Mouse (Mus musculus) urinary bladder, postnatal 14 days (tissue): ENCODE data around the gene Borcs8.

Experiments used
- DNase-seq: peaks from one replicate; pipeline ENCODE4 v3.0.0; 2021; ENCODE audit warnings: low spot score

Gene Borcs8

DNA sequence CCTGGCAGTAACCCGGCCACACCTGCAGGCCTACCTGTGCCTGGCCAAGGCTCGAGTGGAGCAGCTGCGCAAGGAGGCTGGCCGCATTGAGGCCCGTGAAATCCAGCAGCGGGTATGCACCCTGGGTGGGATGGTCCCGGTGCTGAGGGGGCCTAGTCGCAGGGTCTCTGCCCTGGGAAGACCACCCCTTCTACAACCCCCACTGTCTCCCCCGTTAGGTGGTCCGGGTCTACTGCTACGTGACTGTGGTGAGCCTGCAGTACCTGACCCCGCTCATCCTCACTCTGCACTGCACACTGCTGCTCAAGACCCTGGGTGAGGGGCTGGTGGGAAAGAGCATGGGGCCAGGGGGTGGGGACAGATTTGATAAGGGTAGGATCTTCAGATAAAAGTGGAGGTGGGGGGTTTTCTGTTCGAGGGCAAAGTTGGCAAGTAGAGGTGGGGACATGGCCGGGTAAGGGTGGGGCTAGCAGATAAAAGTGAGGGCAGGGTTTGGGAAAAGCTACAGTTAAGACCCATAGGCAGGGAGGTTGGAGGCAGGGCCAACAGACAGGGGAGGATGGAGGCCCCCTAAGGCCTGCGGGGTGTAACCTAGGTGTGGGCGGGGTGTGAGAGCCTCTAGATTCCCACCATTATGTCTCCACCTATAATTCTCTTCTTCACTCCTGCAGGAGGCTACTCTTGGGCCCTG, 42.1 kb downstream of the Borcs8 start:
- DNase-seq, result no peak

- no peak for DNase-seq
These were observed 42.6 kb downstream of the Borcs8 start for GRCm38 (mm10) chr8:70181903-70182252.

- DNase-seq, result no peak
These were observed 43.9 kb downstream of the Borcs8 start for GRCm38 (mm10) chr8:70183194-70183593.

DNA sequence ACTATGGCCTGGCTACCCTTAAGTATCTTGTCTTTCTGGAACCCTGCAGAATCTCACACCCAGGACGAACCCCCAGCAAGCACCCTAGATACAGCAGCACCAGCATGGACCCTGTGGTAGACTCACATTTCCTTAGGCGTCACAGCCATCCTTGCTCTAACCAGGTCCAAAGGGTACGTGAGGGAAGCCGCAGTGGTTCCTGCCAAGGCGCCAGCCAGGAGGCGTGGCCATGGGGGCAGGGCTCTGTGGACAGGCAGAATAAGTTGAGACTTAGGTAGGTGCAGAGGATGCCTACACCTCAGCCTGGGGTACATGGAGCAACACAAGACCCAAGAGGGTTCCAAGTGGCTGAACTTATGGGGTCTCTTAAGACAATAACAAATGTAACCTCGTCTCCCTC, 49.4 kb downstream of the Borcs8 start:
- no peak for DNase-seq

DNA sequence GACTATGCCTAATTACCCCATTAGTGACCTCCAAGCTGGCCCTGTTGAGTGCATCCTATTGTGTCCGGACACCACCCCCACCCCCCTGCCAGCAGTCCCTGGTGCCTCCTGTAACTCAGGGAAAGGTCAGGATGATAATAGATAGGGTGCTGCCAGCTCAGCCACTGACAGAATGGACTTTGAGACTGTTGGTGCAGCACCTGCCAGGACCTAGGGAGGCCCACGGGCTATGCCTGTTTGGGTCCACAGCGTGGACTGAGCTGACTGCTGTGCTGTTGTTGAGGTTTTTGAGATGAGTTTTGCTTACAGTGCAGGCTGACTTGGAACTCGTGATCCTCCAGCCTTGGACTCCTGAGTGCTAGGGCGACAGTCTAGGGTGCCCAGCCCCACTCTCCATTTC, 53.9 kb downstream of the Borcs8 start:
- no peak for DNase-seq

DNA sequence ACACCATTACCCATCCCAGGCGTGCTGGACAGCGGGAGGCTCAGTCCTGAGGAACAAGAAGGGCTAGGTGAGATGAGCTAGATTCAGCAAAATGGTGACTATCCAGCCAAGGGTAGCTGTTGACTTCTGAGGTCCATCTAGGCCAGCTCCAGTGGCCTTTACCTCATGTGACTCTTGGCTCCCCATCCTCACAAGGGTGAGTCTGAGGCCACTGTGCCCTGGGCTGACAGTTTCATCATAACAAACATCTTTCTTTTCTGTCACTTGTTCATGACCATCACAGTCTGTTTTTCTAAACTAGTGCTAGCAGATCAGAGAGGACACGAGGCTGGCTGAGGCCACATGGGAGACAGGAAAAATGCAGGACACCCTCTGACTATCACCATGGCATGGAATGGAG, 54.9 kb downstream of the Borcs8 start:
- DNase-seq, result no peak

DNA sequence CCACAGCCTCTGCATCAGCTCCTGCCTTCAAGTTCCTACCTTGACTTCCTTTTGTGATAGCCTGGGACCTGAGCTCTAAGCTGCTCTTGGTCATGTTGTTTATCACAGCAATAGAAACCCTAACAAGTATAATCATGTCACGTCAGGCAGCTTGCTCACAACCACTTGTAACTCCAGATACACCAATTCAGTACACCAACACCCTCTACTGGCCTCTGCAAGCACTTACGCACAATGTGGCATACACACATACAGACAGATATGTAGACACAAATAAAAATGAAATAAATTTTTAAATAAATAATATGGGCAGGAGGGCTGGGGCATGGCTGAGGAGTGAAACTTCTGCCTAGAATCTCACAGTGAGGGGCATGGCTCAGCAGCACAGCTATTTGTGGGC, 56.5 kb downstream of the Borcs8 start:
- DNase-seq, result no peak
